Mouse (Mus musculus) embryonic facial prominence, embryonic 14.5 days (tissue): ENCODE results near the gene Cep19. TPM values are rescaled to one million over a fixed set of nuclear protein-coding genes. Genes with fewer than 3 reads are reported as not detected.
"Not testable (repeated sequence)": the region's sequence is repeated elsewhere in the genome, so short reads cannot be mapped to it uniquely, and the experiment has no call there.

Experiments
- ATAC-seq: fragments of 200-750 bp; cut with Nextera tagmentation; 2 replicates; pipeline ENCODE4 v1.8.0; 2017; ENCODE audit warnings: low read depth, moderate number of reproducible peaks, moderate TSS enrichment
- DNase-seq: peaks from one replicate; pipeline ENCODE4 v3.0.0-alpha.2; 2015; ENCODE audit warnings: low spot score
- H3K27ac ChIP-seq: fragments of 300-500 bp; sonication (generic); replicated peaks from 2 replicates; pipeline ENCODE4 v1.5.1; 2014; ENCODE audit warnings: low read depth, mild to moderate bottlenecking, low read length, moderate library complexity
- H3K27me3 ChIP-seq: fragments of 300-500 bp; sonication (generic); replicated peaks from 2 replicates; pipeline ENCODE4 v1.6.1; 2014; ENCODE audit warnings: low read length; ENCODE audit not compliant: control insufficient read depth, insufficient read depth
- H3K36me3 ChIP-seq: fragments of 300-500 bp; sonication (generic); 2 replicates; pipeline ENCODE4 v1.6.1; 2014; ENCODE audit warnings: low read length, mixed read lengths; ENCODE audit not compliant: control insufficient read depth, insufficient read depth
- H3K4me1 ChIP-seq: fragments of 300-500 bp; sonication (generic); 2 replicates; pipeline ENCODE4 v1.6.1; 2014; ENCODE audit warnings: antibody characterized with exemption, low read length; ENCODE audit not compliant: control insufficient read depth, insufficient read depth
- H3K4me2 ChIP-seq: fragments of 300-500 bp; sonication (generic); 2 replicates; pipeline ENCODE4 v1.6.1; 2014; ENCODE audit warnings: low read depth, mild to moderate bottlenecking, low read length, moderate library complexity, mixed read lengths
- H3K4me3 ChIP-seq: fragments of 300-500 bp; sonication (generic); 2 replicates; pipeline ENCODE4 v1.5.1; 2014; ENCODE audit warnings: low read depth, mild to moderate bottlenecking, low read length
- H3K9ac ChIP-seq: fragments of 300-500 bp; sonication (generic); 2 replicates; pipeline ENCODE4 v1.6.1; 2014; ENCODE audit warnings: low read depth, mild to moderate bottlenecking, low read length, moderate library complexity, mixed read lengths
- H3K9me3 ChIP-seq: fragments of 300-500 bp; sonication (generic); 2 replicates; pipeline ENCODE4 v1.6.1; 2016; ENCODE audit warnings: low read length; ENCODE audit not compliant: control insufficient read depth
- WGBS: fragments of 180-500 bp; shearing (Covaris S2); extraction: QIAGEN DNeasy Blood & Tissue Kit; methylation state at CpG from one replicate; pipeline ENCODE4 v1.1.7; 2014; 5-methylcytosine and 5-hydroxymethylcytosine counted together
- polyA plus RNA-seq: library from polyadenylated mRNA; unstranded; fragments of >200 nt; fragmentation: Nextera tagmentation; extraction: Ambion mirVana; gene quantifications from 2 replicates; pipeline ENCODE4 v1.2.1, GENCODE M21; 2014

Gene Cep19
- 26.0 and 29.4 TPM in 2 replicates for polyA plus RNA-seq

- Histone ChIP-seq H3K4me1 (peaks cover 10% of the 10 kb centered on the region), H3K9me3 (no peaks in the 10 kb centered on the region), H3K9ac (peak within 1 kb of the TSS; percentile 93), H3K4me3 (peak within 1 kb of the TSS; percentile 99), H3K4me2 (peak within 1 kb of the TSS; percentile 73), H3K27me3 (no peaks in the 10 kb centered on the region), H3K27ac (peak within 1 kb of the TSS; percentile 83), H3K36me3 (peaks cover 33% of the 10 kb centered on the region)
- ATAC-seq (peak; percentile 97), DNase-seq (peak; percentile 94)
- under 1% methylated on average over 20 of the region's 34 CpGs for WGBS
Measured at GRCm38 (mm10) chr16:32099638-32100150, at the start of gene Cep19, which contains the start of gene Pigx. Gene Cep19, plus strand, starts transcription at chr16:32099800. Gene Pigx, minus strand, starts transcription at chr16:32099740.

- H3K4me1 ChIP-seq: no peaks in the 10 kb centered on the region
- H3K9ac ChIP-seq: no peak overlapping the region
- DNase-seq (no peak), ATAC-seq (no peak)
- no peaks in the 10 kb centered on the region for H3K36me3 ChIP-seq
- no peaks in the 10 kb centered on the region for H3K27me3 ChIP-seq
- H3K4me3 ChIP-seq: no peak overlapping the region
- H3K4me2 ChIP-seq: no peak overlapping the region
- WGBS: 78% methylated on average over 5 of the region's 5 CpGs
- H3K27ac ChIP-seq: no peak overlapping the region
- H3K9me3 ChIP-seq: no peaks in the 10 kb centered on the region
Measured at GRCm38 (mm10) chr16:32058817-32059216, 40.8 kb upstream of the Cep19 start.

- Histone ChIP-seq H3K9me3 (no peaks in the 10 kb centered on the region), H3K4me1 (no peaks in the 10 kb centered on the region), H3K4me2 (no peak overlapping the region), H3K27me3 (no peaks in the 10 kb centered on the region), H3K9ac (no peak overlapping the region), H3K36me3 (no peaks in the 10 kb centered on the region), H3K27ac (no peak overlapping the region), H3K4me3 (no peak overlapping the region)
- DNase-seq (peak; percentile 2), ATAC-seq (no peak)
- WGBS: 71% methylated on average over 6 of the region's 6 CpGs
Measured at GRCm38 (mm10) chr16:32059840-32060523, 39.6 kb upstream of the Cep19 start.

DNA sequence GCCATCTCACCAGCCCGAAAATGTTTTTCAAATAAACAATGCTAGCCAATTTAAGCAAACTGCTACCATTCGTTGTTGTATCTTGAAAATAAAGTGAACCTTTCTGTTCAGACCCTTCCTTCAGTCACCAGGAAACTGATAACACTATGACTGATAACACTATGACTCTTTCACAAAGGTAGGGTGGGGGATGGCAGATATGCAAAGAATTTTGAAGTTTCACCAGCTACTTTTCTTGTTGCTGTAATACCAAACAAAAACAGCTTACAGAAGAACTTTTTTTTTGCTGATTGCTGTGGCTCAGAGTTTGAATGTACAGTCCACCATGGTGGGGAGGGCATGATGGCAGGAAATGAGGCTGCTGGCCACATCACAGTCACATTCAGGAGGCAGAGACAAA is 37.4 kb upstream of the Cep19 start:
- no peaks in the 10 kb centered on the region for H3K9me3 ChIP-seq
- no peaks in the 10 kb centered on the region for H3K27me3 ChIP-seq
- WGBS: 80% methylated on average over 2 of the region's 2 CpGs

DNA sequence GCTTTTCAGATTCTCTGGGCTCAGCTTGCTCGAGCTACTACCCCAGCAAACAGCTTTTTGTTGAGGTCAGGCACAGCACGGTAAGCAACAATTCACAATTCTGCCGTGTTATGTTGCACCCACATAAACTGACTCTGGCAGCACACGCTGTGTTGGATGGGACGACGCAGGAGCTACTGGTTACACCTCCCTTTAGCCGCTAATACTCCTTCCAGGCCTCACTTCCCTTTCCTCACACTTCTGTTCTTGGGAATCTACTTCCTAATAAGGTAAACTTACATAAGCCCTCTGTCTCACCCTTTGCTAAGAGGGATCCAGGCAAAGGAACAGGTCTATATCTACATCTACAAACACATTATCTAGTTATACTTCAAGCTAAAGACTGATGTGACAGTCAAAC is 35.7 kb upstream of the Cep19 start:
- Histone ChIP-seq H3K4me2 (no peak overlapping the region), H3K4me3 (no peak overlapping the region), H3K27me3 (no peaks in the 10 kb centered on the region), H3K9me3 (no peaks in the 10 kb centered on the region), H3K36me3 (no peaks in the 10 kb centered on the region), H3K27ac (no peak overlapping the region), H3K9ac (no peak overlapping the region), H3K4me1 (no peaks in the 10 kb centered on the region)
- WGBS: 88% methylated on average over 7 of the region's 7 CpGs
- ATAC-seq: no peak
- DNase-seq: no peak

More for the DNA sequence above, 37.4 kb upstream of the Cep19 start:
- H3K9ac ChIP-seq: no peak overlapping the region
- H3K36me3 ChIP-seq: no peaks in the 10 kb centered on the region
- ATAC-seq: no peak
- no peak overlapping the region for H3K4me2 ChIP-seq
- no peak for DNase-seq
- H3K4me3 ChIP-seq: no peak overlapping the region
- no peaks in the 10 kb centered on the region for H3K4me1 ChIP-seq
- H3K27ac ChIP-seq: no peak overlapping the region

DNA sequence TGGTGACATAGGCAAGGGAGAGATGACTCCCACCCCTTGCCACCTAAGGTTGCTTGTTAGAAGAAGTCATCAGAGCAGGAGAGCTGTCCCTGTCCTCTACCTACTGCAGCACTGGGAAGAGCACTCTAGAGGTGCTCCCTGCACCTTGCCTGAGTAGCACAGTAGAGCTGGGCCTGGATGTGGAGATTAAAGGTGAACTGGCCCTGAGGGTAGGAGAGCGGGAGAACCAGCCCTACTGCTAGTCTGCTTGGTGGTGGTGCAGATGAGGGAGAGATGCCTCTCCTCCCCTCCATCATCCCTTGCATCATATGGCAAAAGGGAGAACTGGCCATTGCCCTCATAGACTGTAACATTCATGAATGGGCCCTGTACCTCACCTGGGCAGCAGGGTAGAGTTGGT is 32.7 kb upstream of the Cep19 start:
- Histone ChIP-seq H3K4me1 (no peaks in the 10 kb centered on the region), H3K9ac (no peak overlapping the region), H3K9me3 (no peaks in the 10 kb centered on the region), H3K27me3 (no peaks in the 10 kb centered on the region), H3K4me2 (no peak overlapping the region), H3K4me3 (no peak overlapping the region), H3K27ac (no peak overlapping the region), H3K36me3 (no peaks in the 10 kb centered on the region)
- ATAC-seq (no peak), DNase-seq (no peak)
- 100% methylated on average over 1 of the region's 1 CpGs for WGBS

DNA sequence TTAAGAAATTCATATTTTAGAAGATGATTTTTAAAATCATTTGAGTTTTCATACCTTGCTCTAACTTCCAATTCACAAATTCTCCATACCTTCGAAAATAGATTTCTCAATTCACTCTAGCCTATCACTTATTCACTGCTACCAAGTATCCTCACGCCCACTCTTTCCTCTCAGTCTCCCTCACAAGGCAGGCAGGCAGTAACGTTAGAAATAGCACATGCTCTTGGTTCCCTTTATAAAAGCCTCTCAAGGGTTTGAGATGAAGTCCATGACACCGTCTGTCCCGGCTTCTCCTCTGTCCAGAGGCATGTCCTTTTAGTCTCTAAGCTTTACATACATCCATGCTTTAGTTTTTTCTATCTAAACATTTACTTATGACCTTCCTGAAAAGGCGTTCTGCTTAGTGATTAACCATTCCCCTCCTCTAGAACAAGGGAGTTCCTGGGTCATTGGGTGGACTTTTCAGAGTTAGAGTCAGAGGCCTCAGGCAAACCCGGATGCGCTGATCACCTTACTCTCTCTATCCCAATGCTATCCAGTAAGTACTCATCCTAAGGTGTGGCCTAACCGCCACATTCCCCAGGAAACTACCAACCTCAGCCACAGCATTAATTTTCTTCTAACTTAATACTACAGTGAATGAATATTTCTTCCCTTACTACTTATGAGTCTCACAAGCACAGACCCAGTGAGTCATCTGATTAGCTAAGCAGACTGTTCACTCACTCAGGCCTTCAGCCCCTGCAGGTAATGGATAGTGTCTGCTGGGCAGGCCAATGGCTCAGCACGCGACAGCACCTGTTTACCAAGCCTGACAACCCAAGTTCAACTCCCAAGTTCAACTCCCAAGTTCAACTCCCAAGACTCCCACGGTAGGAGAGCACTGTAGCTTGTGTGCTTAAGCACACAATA is 31.0 kb upstream of the Cep19 start:
- Histone ChIP-seq H3K4me3 (no peak overlapping the region), H3K4me1 (no peaks in the 10 kb centered on the region), H3K9ac (no peak overlapping the region), H3K9me3 (no peaks in the 10 kb centered on the region), H3K36me3 (no peaks in the 10 kb centered on the region), H3K27ac (no peak overlapping the region), H3K4me2 (no peak overlapping the region), H3K27me3 (no peaks in the 10 kb centered on the region)
- WGBS: 79% methylated on average over 12 of the region's 12 CpGs
- DNase-seq (no peak), ATAC-seq (no peak)

- H3K27me3 ChIP-seq, DNase-seq, H3K9ac ChIP-seq, H3K9me3 ChIP-seq, H3K27ac ChIP-seq, H3K36me3 ChIP-seq, H3K4me2 ChIP-seq, H3K4me3 ChIP-seq, ATAC-seq, H3K4me1 ChIP-seq: not testable (repeated sequence)
- 55% methylated on average over 4 of the region's 4 CpGs for WGBS
Measured at GRCm38 (mm10) chr16:32070070-32070469, 29.5 kb upstream of the Cep19 start.
